24 mouse cellular contexts compared by ENCODE assay signal in the genomic region with DNA sequence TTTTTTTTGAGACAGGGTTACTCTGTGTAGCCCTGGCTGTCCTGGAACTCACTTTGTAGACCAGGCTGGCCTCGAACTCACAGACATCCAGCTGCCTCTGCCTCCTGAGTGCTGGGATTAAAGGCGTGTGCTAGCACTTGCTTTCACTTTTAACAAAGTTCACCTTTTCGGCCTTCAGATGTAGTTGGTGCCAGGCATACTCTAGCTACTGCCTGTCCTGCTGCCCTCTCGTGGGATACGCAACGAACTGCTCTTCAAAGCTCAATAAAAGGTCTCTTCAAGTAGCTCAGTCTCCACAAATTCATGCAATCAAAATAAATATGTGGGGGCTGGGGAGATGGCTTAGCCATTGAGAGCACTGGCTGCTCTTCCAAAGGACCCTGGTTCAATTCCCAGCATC. TPM values are rescaled to one million over a fixed set of nuclear protein-coding genes. Genes with fewer than 3 reads are reported as not detected.
"Had no signal": no experiment of that assay in that cellular context is flagged by ENCODE, and none has a peak within 500 bp of the region (broad histone marks: within the 10 kb centered on the region; RNA-seq: fewer than 3 reads in every experiment).

No protein-coding gene starts in this region.

- H3K4me2 ChIP-seq: liver, embryonic 13.5 days; lung, embryonic 15.5 days; midbrain, embryonic 11.5 days had no signal

- H3K27me3 ChIP-seq: liver, embryonic 13.5 days; lung, embryonic 15.5 days; megakaryocyte, embryonic 14.5 days had no signal

- H3K9me3 ChIP-seq: limb, embryonic 10.5 days; liver, embryonic 13.5 days; lung, embryonic 15.5 days; megakaryocyte, embryonic 14.5 days had no signal

- ATAC-seq: liver, postnatal 0 days; midbrain, embryonic 16.5 days had no signal

- DNase-seq: kidney, adult 9 months; kidney, postnatal 14 days; liver, embryonic 13.5 days; liver, postnatal 0 days; lung, postnatal 14 days; right cerebral cortex, postnatal 14 days; thymus, adult 18-20 months; thymus, postnatal 14 days had no signal

- H3K27ac ChIP-seq: limb, embryonic 10.5 days; liver, embryonic 13.5 days; lung, embryonic 15.5 days; macrophage had no signal

- H3K9ac ChIP-seq: liver, embryonic 13.5 days; liver, postnatal 0 days; lung, embryonic 15.5 days had no signal

- H3K4me3 ChIP-seq: limb, embryonic 10.5 days; liver, embryonic 13.5 days; lung, embryonic 15.5 days; megakaryocyte, embryonic 14.5 days had no signal

- H3K4me1 ChIP-seq: limb, embryonic 10.5 days; liver, embryonic 13.5 days; lung, embryonic 15.5 days; megakaryocyte, embryonic 14.5 days had no signal

RNA-seq across cellular contexts. Expression of a gene that starts 20.6 kb away (rescaled TPM):
- total RNA-seq: layer of hippocampus, adult 8-10 months; layer of hippocampus, postnatal 14 days; left cerebral cortex, adult 18-20 months; left cerebral cortex, postnatal 14 days had no signal
- polyA plus RNA-seq: large intestine, adult 2 months; limb, embryonic 10.5 days; limb, embryonic 14.5 days; liver, embryonic 13.5 days; liver, postnatal 0 days; lung, embryonic 15.5 days; macrophage; midbrain, embryonic 11.5 days; midbrain, embryonic 16.5 days; neural tube, embryonic 14.5 days; small intestine, adult 2 months; stomach, embryonic 16.5 days; urinary bladder, adult 2 months had no signal

RNA-seq across cellular contexts. Expression of a gene that starts 58.2 kb away (rescaled TPM):
- total RNA-seq: layer of hippocampus, adult 8-10 months; layer of hippocampus, postnatal 14 days; left cerebral cortex, adult 18-20 months; left cerebral cortex, postnatal 14 days had no signal
- polyA plus RNA-seq: large intestine, adult 2 months; limb, embryonic 10.5 days; liver, embryonic 13.5 days; liver, postnatal 0 days; lung, embryonic 15.5 days; macrophage; midbrain, embryonic 11.5 days; midbrain, embryonic 16.5 days; neural tube, embryonic 14.5 days; small intestine, adult 2 months; stomach, embryonic 16.5 days; urinary bladder, adult 2 months had no signal
